Mouse (Mus musculus) megakaryocyte progenitor cell, adult 5-6 weeks (primary cell): ENCODE data around the gene Obp2b. TPM values are rescaled to one million over a fixed set of nuclear protein-coding genes. Genes with fewer than 3 reads are reported as not detected.

Experiments
- ATAC-seq: replicated peaks from 2 replicates; pipeline ENCODE4 v1.8.0; 2016; ENCODE audit warnings: mild to moderate bottlenecking, moderate TSS enrichment, inconsistent platforms; ENCODE audit not compliant: poor library complexity
- total RNA-seq, 2 experiments: library from RNA; stranded (forward) in 1 of 2; stranded (reverse) in 1 of 2; fragments of 157-497, 149-512 nt in 1 of 2; fragments of 200-1000 nt in 1 of 2; gene quantifications; 2 replicates each; pipeline versions ENCODE4 v1.2.3 to v1.2.4; 2015 to 2017

Gene Obp2b
- total RNA-seq, 2 experiments from 2014 or later, result not detected

DNA sequence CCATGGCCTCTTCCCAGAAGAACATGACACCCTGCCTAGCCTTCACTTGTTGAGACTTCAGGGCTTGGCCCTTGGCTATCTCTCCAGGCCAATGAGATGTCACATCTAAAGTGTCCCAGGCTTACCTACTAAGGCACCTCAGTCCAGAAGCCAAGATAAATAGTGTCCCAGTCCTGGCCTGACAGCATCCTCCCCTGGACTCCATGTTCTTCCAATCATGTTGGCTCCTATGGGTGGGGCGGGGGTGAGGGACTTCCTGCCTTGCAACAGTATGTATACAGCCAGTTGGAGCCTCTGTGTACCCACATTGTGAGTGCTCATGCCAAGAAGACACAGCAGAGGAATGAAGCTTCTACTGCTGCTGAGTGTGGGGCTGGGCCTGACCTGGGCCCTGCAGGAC lies 39.9 kb downstream of the Obp2b start, which contains the start of gene Lcn11:
Gene Lcn11 (plus strand): TSS at position 301 of the 400 bp plus-strand sequence.
- ATAC-seq, result no peak

DNA sequence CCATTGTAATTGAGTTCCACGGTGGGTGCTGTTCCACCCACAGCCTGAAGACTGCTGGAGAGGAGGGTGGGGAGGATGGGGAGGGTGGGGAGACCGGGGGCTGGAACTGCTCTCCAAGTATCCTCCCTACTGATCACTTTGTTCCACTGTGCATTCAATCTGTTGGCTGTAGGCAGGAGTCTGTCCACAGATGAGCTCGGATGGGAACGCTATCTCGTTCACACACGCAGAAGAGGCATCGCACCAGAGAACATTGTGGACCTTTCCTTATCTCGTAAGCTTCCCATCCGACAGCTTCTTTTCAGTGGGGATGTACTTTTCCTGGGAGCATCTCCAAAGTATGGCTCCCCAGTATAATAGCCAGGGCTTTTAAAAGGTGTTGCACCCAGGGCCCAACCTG lies 42.3 kb downstream of the Obp2b start:
- ATAC-seq, result no peak

GRCm38 (mm10) chr2:25780921-25781320 lies 44.1 kb downstream of the Obp2b start:
- no peak for ATAC-seq

DNA sequence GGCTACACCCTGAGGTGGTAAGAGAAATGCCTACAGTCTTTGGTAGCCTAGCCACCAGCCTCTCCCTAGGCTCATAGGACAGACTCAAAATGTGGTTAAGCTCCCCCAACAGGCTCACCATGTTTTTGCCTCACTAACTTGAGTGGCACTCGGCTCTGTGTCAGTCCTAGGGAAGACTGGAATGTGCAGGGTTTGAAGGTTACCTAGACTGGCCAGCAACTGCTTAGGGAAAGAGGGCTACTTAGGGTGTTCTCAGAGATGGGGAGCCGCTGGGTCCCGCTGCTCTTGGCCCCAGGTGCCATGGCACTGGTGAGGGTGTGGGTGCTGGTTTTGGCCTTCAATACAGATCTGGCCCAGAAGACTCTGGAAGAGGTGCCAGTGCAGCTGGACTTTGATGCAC lies 45.1 kb downstream of the Obp2b start, which contains the start of gene Gm13539:
Gene Gm13539 (plus strand): TSS at position 301 of the 400 bp plus-strand sequence.
- ATAC-seq, result no peak

- ATAC-seq, result no peak
Measured at GRCm38 (mm10) chr2:25785573-25786322, 48.9 kb downstream of the Obp2b start.

GRCm38 (mm10) chr2:25789092-25789491 lies 52.3 kb downstream of the Obp2b start:
- no peak for ATAC-seq

Other genes starting within 250 kb of the Obp2b start
- gene Lcn12, start 243.1 kb upstream of the Obp2b start, total RNA-seq (2015), result 0.27 TPM in 1 of 2 replicates, not detected in the other
- not detected in 2 replicates for gene Lcn12, start 243.1 kb upstream of the Obp2b start, total RNA-seq (2017)
- gene Fbxw5, start 236.3 kb upstream of the Obp2b start, total RNA-seq (2015), result 27.1 and 27.6 TPM in 2 replicates
- 25.1 and 27.4 TPM in 2 replicates for gene Fbxw5, start 236.3 kb upstream of the Obp2b start, total RNA-seq (2017)
- 2.6 and 5.6 TPM in 2 replicates for gene C8g, start 235.3 kb upstream of the Obp2b start, total RNA-seq (2015)
- gene C8g, start 235.3 kb upstream of the Obp2b start, total RNA-seq (2017), result 0.81 and 3.8 TPM in 2 replicates
- 9.7 and 10.8 TPM in 2 replicates for gene Traf2, start 190.1 kb upstream of the Obp2b start, total RNA-seq (2015)
- gene Traf2, start 190.1 kb upstream of the Obp2b start, total RNA-seq (2017), result 13.7 and 14.2 TPM in 2 replicates
- 141 and 144 TPM in 2 replicates for gene Edf1, start 179.2 kb upstream of the Obp2b start, total RNA-seq (2015)
- gene Edf1, start 179.2 kb upstream of the Obp2b start, total RNA-seq (2017), result 95.5 and 128 TPM in 2 replicates
- 0.42 and 0.86 TPM in 2 replicates for gene Mamdc4, start 162.2 kb upstream of the Obp2b start, total RNA-seq (2015)
- 0.12 and 9.3 TPM in 2 replicates for gene Mamdc4, start 162.2 kb upstream of the Obp2b start, total RNA-seq (2017)
- 48.1 and 56.5 TPM in 2 replicates for gene Phpt1, start 161.8 kb upstream of the Obp2b start, total RNA-seq (2015)
- gene Phpt1, start 161.8 kb upstream of the Obp2b start, total RNA-seq (2017), result 29.6 and 35.4 TPM in 2 replicates
- not detected in 2 replicates for gene Ajm1, start 155.3 kb upstream of the Obp2b start, total RNA-seq (2015)
- 0.10 TPM in 1 of 2 replicates, not detected in the other for gene Ajm1, start 155.3 kb upstream of the Obp2b start, total RNA-seq (2017)
- gene Rabl6, start 128.5 kb upstream of the Obp2b start, total RNA-seq (2015), result 37.4 and 49.5 TPM in 2 replicates
- gene Rabl6, start 128.5 kb upstream of the Obp2b start, total RNA-seq (2017), result 54.9 and 86.7 TPM in 2 replicates
- gene Ccdc183, start 119.3 kb upstream of the Obp2b start, total RNA-seq (2015), result not detected in 2 replicates
- not detected in 2 replicates for gene Ccdc183, start 119.3 kb upstream of the Obp2b start, total RNA-seq (2017)
- 9.9 and 17.4 TPM in 2 replicates for gene Tmem141, start 115.0 kb upstream of the Obp2b start, total RNA-seq (2015)
- gene Tmem141, start 115.0 kb upstream of the Obp2b start, total RNA-seq (2017), result 18.1 and 18.6 TPM in 2 replicates
- 0.68 and 1.4 TPM in 2 replicates for gene Fcna, start 109.0 kb upstream of the Obp2b start, total RNA-seq (2015)
- 0.50 and 1.7 TPM in 2 replicates for gene Fcna, start 109.0 kb upstream of the Obp2b start, total RNA-seq (2017)
- not detected in 2 replicates for gene Lcn8, start 83.9 kb upstream of the Obp2b start, total RNA-seq (2015)
- gene Lcn8, start 83.9 kb upstream of the Obp2b start, total RNA-seq (2017), result not detected in 2 replicates
- not detected in 2 replicates for gene Lcn5, start 79.1 kb upstream of the Obp2b start, total RNA-seq (2015)
- not detected in 2 replicates for gene Lcn5, start 79.1 kb upstream of the Obp2b start, total RNA-seq (2017)
- not detected in 2 replicates for gene Lcn6, start 60.2 kb upstream of the Obp2b start, total RNA-seq (2015)
- not detected in 2 replicates for gene Lcn6, start 60.2 kb upstream of the Obp2b start, total RNA-seq (2017)
- not detected in 2 replicates for gene Lcn10, start 54.3 kb upstream of the Obp2b start, total RNA-seq (2015)
- not detected in 2 replicates for gene Lcn10, start 54.3 kb upstream of the Obp2b start, total RNA-seq (2017)
- gene Obp2a, start 37.0 kb upstream of the Obp2b start, total RNA-seq (2015), result not detected in 2 replicates
- gene Obp2a, start 37.0 kb upstream of the Obp2b start, total RNA-seq (2017), result not detected in 2 replicates
- gene Bmyc, start 30.3 kb upstream of the Obp2b start, total RNA-seq (2015), result 16.0 and 19.1 TPM in 2 replicates
- gene Bmyc, start 30.3 kb upstream of the Obp2b start, total RNA-seq (2017), result 6.5 and 8.6 TPM in 2 replicates
- not detected in 2 replicates for gene Lcn3, start 28.6 kb downstream of the Obp2b start, total RNA-seq (2015)
- gene Lcn3, start 28.6 kb downstream of the Obp2b start, total RNA-seq (2017), result not detected in 2 replicates
- gene Lcn11, start 40.0 kb downstream of the Obp2b start, total RNA-seq (2015), result not detected in 2 replicates
- gene Lcn11, start 40.0 kb downstream of the Obp2b start, total RNA-seq (2017), result not detected in 2 replicates
- gene Gm13539, start 45.2 kb downstream of the Obp2b start, total RNA-seq (2015), result not detected in 2 replicates
- not detected in 2 replicates for gene Gm13539, start 45.2 kb downstream of the Obp2b start, total RNA-seq (2017)
- gene Glt6d1, start 78.8 kb downstream of the Obp2b start, total RNA-seq (2015), result not detected in 2 replicates
- gene Glt6d1, start 78.8 kb downstream of the Obp2b start, total RNA-seq (2017), result not detected in 2 replicates
- not detected in 2 replicates for gene Lcn9, start 86.1 kb downstream of the Obp2b start, total RNA-seq (2015)
- not detected in 2 replicates for gene Lcn9, start 86.1 kb downstream of the Obp2b start, total RNA-seq (2017)
- not detected in 2 replicates for gene Sohlh1, start 110.2 kb downstream of the Obp2b start, total RNA-seq (2015)
- gene Sohlh1, start 110.2 kb downstream of the Obp2b start, total RNA-seq (2017), result not detected in 2 replicates
- not detected in 2 replicates for gene Kcnt1, start 126.7 kb downstream of the Obp2b start, total RNA-seq (2015)
- gene Kcnt1, start 126.7 kb downstream of the Obp2b start, total RNA-seq (2017), result not detected in 2 replicates
- 12.5 and 13.2 TPM in 2 replicates for gene Camsap1, start 246.3 kb downstream of the Obp2b start, total RNA-seq (2015)
- 7.9 and 14.2 TPM in 2 replicates for gene Camsap1, start 246.3 kb downstream of the Obp2b start, total RNA-seq (2017)